Mouse (Mus musculus) urinary bladder, adult 2 months (tissue): Measurements from ENCODE around the gene Gm12216. TPM values are rescaled to one million over a fixed set of nuclear protein-coding genes. Genes with fewer than 3 reads are reported as not detected.
"Not testable (repeated sequence)": the region's sequence is repeated elsewhere in the genome, so short reads cannot be mapped to it uniquely, and the experiment has no call there.

Experiments
- DNase-seq: peaks from one replicate; pipeline ENCODE4 v3.0.0; 2022; ENCODE audit warnings: low spot score
- polyA plus RNA-seq: library from polyadenylated mRNA; depleted of rRNA; stranded (reverse); fragments of >200 nt; gene quantifications from 2 replicates; pipeline ENCODE4 v1.2.3, GENCODE M21; 2012

The Gm12216 gene
- polyA plus RNA-seq, 1 experiment: 17.0 TPM

- not testable (repeated sequence) for DNase-seq
Observed at GRCm38 (mm10) chr11:53873909-53874704, 15.1 kb upstream of the Gm12216 start.

GRCm38 (mm10) chr11:53871786-53872507 is 12.9 kb upstream of the Gm12216 start:
- no peak for DNase-seq

- DNase-seq: no peak
Observed at GRCm38 (mm10) chr11:53869172-53869571, 10.1 kb upstream of the Gm12216 start.

- DNase-seq: not testable (repeated sequence)
Observed at GRCm38 (mm10) chr11:53868323-53868722, 9.3 kb upstream of the Gm12216 start.

GRCm38 (mm10) chr11:53864724-53865310 is 5.8 kb upstream of the Gm12216 start:
- DNase-seq: not testable (repeated sequence)

GRCm38 (mm10) chr11:53860944-53861343 is 1.9 kb upstream of the Gm12216 start:
- DNase-seq: not testable (repeated sequence)

- no peak for DNase-seq
Observed at GRCm38 (mm10) chr11:53858058-53858760, 847 bp downstream of the Gm12216 start.

- no peak for DNase-seq
Observed at GRCm38 (mm10) chr11:53853665-53854064, 5.4 kb downstream of the Gm12216 start.

- no peak for DNase-seq
Observed at GRCm38 (mm10) chr11:53851795-53852194, 7.3 kb downstream of the Gm12216 start.

- DNase-seq: peak; percentile 53
Observed at GRCm38 (mm10) chr11:53849588-53850320, 9.3 kb downstream of the Gm12216 start.

GRCm38 (mm10) chr11:53845680-53846079 is 13.4 kb downstream of the Gm12216 start:
- DNase-seq: no peak

GRCm38 (mm10) chr11:53843106-53843505 is 15.9 kb downstream of the Gm12216 start:
- DNase-seq: no peak

- no peak for DNase-seq
Observed at GRCm38 (mm10) chr11:53842161-53842581, 16.9 kb downstream of the Gm12216 start.

GRCm38 (mm10) chr11:53841514-53841913 is 17.5 kb downstream of the Gm12216 start:
- no peak for DNase-seq

GRCm38 (mm10) chr11:53839663-53840642 is 19.1 kb downstream of the Gm12216 start:
- no peak for DNase-seq

- no peak for DNase-seq
Observed at GRCm38 (mm10) chr11:53839147-53839546, 19.9 kb downstream of the Gm12216 start.

GRCm38 (mm10) chr11:53837731-53838130 is 21.3 kb downstream of the Gm12216 start:
- no peak for DNase-seq

GRCm38 (mm10) chr11:53835379-53836010 is 23.6 kb downstream of the Gm12216 start:
- no peak for DNase-seq

GRCm38 (mm10) chr11:53825409-53825808 is 33.6 kb downstream of the Gm12216 start:
- no peak for DNase-seq
